ENCODE assay signal across 9 mouse cellular contexts in genomic region chr17:23600641-23601622, GRCm38 (mm10). TPM values are rescaled to one million over a fixed set of nuclear protein-coding genes. Genes with fewer than 3 reads are reported as not detected.
DNase-seq lines count a peak whose midpoint lies in the region; ATAC-seq lines count a peak whose summit lies in the region.
"Had no signal": no experiment of that assay in that cellular context is flagged by ENCODE, and none has a peak within 500 bp of the region (broad histone marks: within the 10 kb centered on the region; RNA-seq: fewer than 3 reads in every experiment).

TSS of gene Zscan10 (plus strand) at chr17:23600856.

- H3K4me1 ChIP-seq in kidney, embryonic 15.5 days, result peaks cover 28% of the 10 kb centered on the region
- H3K4me1 ChIP-seq in hindbrain, embryonic 13.5 days (replicated peaks), result peaks cover 14% of the 10 kb centered on the region
- peaks cover 17% of the 10 kb centered on the region for H3K4me1 ChIP-seq in midbrain, embryonic 13.5 days (replicated peaks)

- DNase-seq in kidney, adult 8-10 months, result no peak
- DNase-seq in ZHBTc4 (ENCODE audit: low read depth, low spot score), result peak; percentile 96
- DNase-seq in c-Kit-positive CD71-positive TER-119-positive erythroid progenitor cells, embryonic 14.5 days (ENCODE audit: low spot score), result no peak
- no peak for DNase-seq in adrenal gland, postnatal 25 days

- 53% methylated on average over 15 of the region's 15 CpGs for WGBS in kidney, embryonic 15.5 days
- 29% methylated on average over 15 of the region's 15 CpGs for WGBS in hindbrain, embryonic 13.5 days
- WGBS in midbrain, embryonic 13.5 days, result 26% methylated on average over 15 of the region's 15 CpGs

- H3K9me3 ChIP-seq in kidney, embryonic 15.5 days (replicated peaks), result no peaks in the 10 kb centered on the region
- no peaks in the 10 kb centered on the region for H3K9me3 ChIP-seq in hindbrain, embryonic 13.5 days
- no peaks in the 10 kb centered on the region for H3K9me3 ChIP-seq in midbrain, embryonic 13.5 days

- no peak within 1 kb of the TSS for H3K9ac ChIP-seq in kidney, embryonic 15.5 days
- no peak within 1 kb of the TSS for H3K9ac ChIP-seq in hindbrain, embryonic 13.5 days
- H3K9ac ChIP-seq in midbrain, embryonic 13.5 days (replicated peaks), result peak within 1 kb of the TSS; percentile 40; the same call in 1 of the 2 replicates

- ATAC-seq in kidney, embryonic 15.5 days (replicated peaks; ENCODE audit: low FRiP score), result no peak
- ATAC-seq in hindbrain, embryonic 13.5 days (ENCODE audit: low FRiP score), result no peak
- no peak for ATAC-seq in midbrain, embryonic 13.5 days
- ATAC-seq in cerebellum, adult (ENCODE audit: insufficient number of reproducible peaks, low FRiP score, low TSS enrichment), result no peak

- H3K36me3 ChIP-seq in kidney, embryonic 15.5 days, result no peaks in the 10 kb centered on the region
- no peaks in the 10 kb centered on the region for H3K36me3 ChIP-seq in hindbrain, embryonic 13.5 days
- no peaks in the 10 kb centered on the region for H3K36me3 ChIP-seq in midbrain, embryonic 13.5 days

- peak within 1 kb of the TSS; percentile 79 for H3K4me2 ChIP-seq in kidney, embryonic 15.5 days
- H3K4me2 ChIP-seq in hindbrain, embryonic 13.5 days, result peak within 1 kb of the TSS; percentile 65
- peak within 1 kb of the TSS; percentile 58 for H3K4me2 ChIP-seq in midbrain, embryonic 13.5 days (replicated peaks)

- H3K27me3 ChIP-seq in kidney, embryonic 15.5 days, result no peaks in the 10 kb centered on the region
- peaks cover 15% of the 10 kb centered on the region for H3K27me3 ChIP-seq in hindbrain, embryonic 13.5 days
- H3K27me3 ChIP-seq in midbrain, embryonic 13.5 days, result peaks cover 3% of the 10 kb centered on the region; the same call in 1 of the 2 replicates

- H3K4me3 ChIP-seq in kidney, embryonic 15.5 days (replicated peaks), result peak within 1 kb of the TSS; percentile 50
- H3K4me3 ChIP-seq in hindbrain, embryonic 13.5 days, result no peak within 1 kb of the TSS
- peak within 1 kb of the TSS; percentile 39; the same call in 1 of the 2 replicates for H3K4me3 ChIP-seq in midbrain, embryonic 13.5 days (replicated peaks)

- peak within 1 kb of the TSS; percentile 94 for H3K27ac ChIP-seq in kidney, embryonic 15.5 days
- no peak within 1 kb of the TSS for H3K27ac ChIP-seq in hindbrain, embryonic 13.5 days
- no peak within 1 kb of the TSS for H3K27ac ChIP-seq in midbrain, embryonic 13.5 days

RNA-seq across cellular contexts. Expression of gene Zscan10, which starts in this region (rescaled TPM):
- polyA plus RNA-seq in kidney, embryonic 15.5 days (2015; fragmentation: Nextera tagmentation; extraction: Ambion mirVana), result not detected in 2 replicates
- 0.13 and 0.22 TPM in 2 replicates for polyA plus RNA-seq in hindbrain, embryonic 13.5 days (2015; fragmentation: Nextera tagmentation; extraction: Ambion mirVana)
- polyA plus RNA-seq in midbrain, embryonic 13.5 days (2015; fragmentation: Nextera tagmentation; extraction: Ambion mirVana), result not detected in 2 replicates
- total RNA-seq in adrenal gland, postnatal 25 days (2021), result not detected in 2 replicates
- polyA plus RNA-seq: gonadal fat pad, adult 2 months had no signal
